Mouse (Mus musculus): ENCODE data around the gene Pbld2. TPM values are rescaled to one million over a fixed set of nuclear protein-coding genes. Genes with fewer than 3 reads are reported as not detected.

Pbld2 gene
- polyA plus RNA-seq, 1 experiment from 2014 or later: 1.1 TPM

GRCm38 (mm10) chr10:63010268-63010667, 13.8 kb upstream of the Pbld2 start:
- no peaks in the 10 kb centered on the region for H3K27me3 ChIP-seq
- no peak overlapping the region for H3K9ac ChIP-seq
- H3K36me3 ChIP-seq: peaks cover 87% of the 10 kb centered on the region
- H3K27ac ChIP-seq: no peak overlapping the region
- no peaks in the 10 kb centered on the region for H3K9me3 ChIP-seq
- ATAC-seq (ENCODE audit: low FRiP score): no peak
- no peak overlapping the region for H3K4me2 ChIP-seq
- 94% methylated on average over 4 of the region's 4 CpGs for WGBS
- H3K4me1 ChIP-seq (replicated peaks): no peaks in the 10 kb centered on the region
- no peak overlapping the region for H3K4me3 ChIP-seq

GRCm38 (mm10) chr10:63011556-63011955, 12.6 kb upstream of the Pbld2 start:
- Histone ChIP-seq H3K27ac (no peak overlapping the region; the same call in 1 of the 2 replicates), H3K9me3 (no peaks in the 10 kb centered on the region), H3K9ac (no peak overlapping the region), H3K4me3 (no peak overlapping the region), H3K27me3 (no peaks in the 10 kb centered on the region), H3K4me2 (no peak overlapping the region), H3K36me3 (peaks cover 88% of the 10 kb centered on the region), H3K4me1 (replicated peaks) (no peaks in the 10 kb centered on the region)
- 87% methylated on average over 6 of the region's 6 CpGs for WGBS
- no peak for ATAC-seq (ENCODE audit: low FRiP score)

GRCm38 (mm10) chr10:63013476-63013875, 10.6 kb upstream of the Pbld2 start:
- no peak overlapping the region for H3K4me3 ChIP-seq
- 79% methylated on average over 3 of the region's 3 CpGs for WGBS

GRCm38 (mm10) chr10:63014168-63014567, 9.9 kb upstream of the Pbld2 start:
- no peaks in the 10 kb centered on the region for H3K9me3 ChIP-seq
- WGBS: 92% methylated on average over 9 of the region's 9 CpGs

More at GRCm38 (mm10) chr10:63013476-63013875, 10.6 kb upstream of the Pbld2 start:
- Histone ChIP-seq H3K4me2 (no peak overlapping the region), H3K9ac (no peak overlapping the region), H3K27ac (no peak overlapping the region), H3K36me3 (peaks cover 83% of the 10 kb centered on the region), H3K9me3 (no peaks in the 10 kb centered on the region), H3K27me3 (no peaks in the 10 kb centered on the region), H3K4me1 (replicated peaks) (peaks cover under 1% of the 10 kb centered on the region)
- ATAC-seq (ENCODE audit: low FRiP score): no peak

GRCm38 (mm10) chr10:63019304-63019703, 4.8 kb upstream of the Pbld2 start:
- Histone ChIP-seq H3K9ac (no peak overlapping the region), H3K27me3 (no peaks in the 10 kb centered on the region), H3K27ac (no peak overlapping the region), H3K4me3 (peak overlapping the region; percentile 7; the same call in 1 of the 2 replicates), H3K4me2 (peak overlapping the region; percentile 88), H3K36me3 (peaks cover 31% of the 10 kb centered on the region), H3K9me3 (no peaks in the 10 kb centered on the region), H3K4me1 (replicated peaks) (peaks cover 32% of the 10 kb centered on the region)
- no peak for ATAC-seq (ENCODE audit: low FRiP score)
- 75% methylated on average over 6 of the region's 6 CpGs for WGBS

More at GRCm38 (mm10) chr10:63014168-63014567, 9.9 kb upstream of the Pbld2 start:
- H3K4me1 ChIP-seq (replicated peaks): peaks cover 4% of the 10 kb centered on the region
- H3K27me3 ChIP-seq: no peaks in the 10 kb centered on the region
- ATAC-seq (ENCODE audit: low FRiP score): no peak
- H3K4me3 ChIP-seq: no peak overlapping the region
- no peak overlapping the region for H3K4me2 ChIP-seq
- no peak overlapping the region for H3K27ac ChIP-seq
- H3K9ac ChIP-seq: no peak overlapping the region
- H3K36me3 ChIP-seq: peaks cover 79% of the 10 kb centered on the region

- ATAC-seq (ENCODE audit: low FRiP score): no peak
- Histone ChIP-seq H3K4me3 (peak overlapping the region; percentile 94), H3K9ac (peak overlapping the region; percentile 100), H3K27ac (no peak overlapping the region), H3K4me1 (replicated peaks) (peaks cover 50% of the 10 kb centered on the region), H3K27me3 (no peaks in the 10 kb centered on the region), H3K4me2 (peak overlapping the region; percentile 88), H3K9me3 (no peaks in the 10 kb centered on the region), H3K36me3 (peaks cover 12% of the 10 kb centered on the region)
- WGBS: 51% methylated on average over 4 of the region's 4 CpGs
These were observed 2.4 kb upstream of the Pbld2 start for GRCm38 (mm10) chr10:63021702-63022101.

GRCm38 (mm10) chr10:63022541-63023120, 1.5 kb upstream of the Pbld2 start:
- ATAC-seq (ENCODE audit: low FRiP score): no peak
- H3K9ac ChIP-seq: peak overlapping the region; percentile 100

GRCm38 (mm10) chr10:63023121-63023748, 880 bp upstream of the Pbld2 start:
- peak overlapping the region; percentile 100 for H3K9ac ChIP-seq
- H3K4me3 ChIP-seq: peak overlapping the region; percentile 94
- no peaks in the 10 kb centered on the region for H3K9me3 ChIP-seq
- peak; percentile 30 for ATAC-seq (ENCODE audit: low FRiP score)
- H3K4me1 ChIP-seq (replicated peaks): peaks cover 63% of the 10 kb centered on the region
- H3K4me2 ChIP-seq: peak overlapping the region; percentile 88
- H3K36me3 ChIP-seq: no peaks in the 10 kb centered on the region
- H3K27ac ChIP-seq: peak overlapping the region; percentile 100
- under 1% methylated on average over 68 of the region's 68 CpGs for WGBS
- no peaks in the 10 kb centered on the region for H3K27me3 ChIP-seq

More at GRCm38 (mm10) chr10:63022541-63023120, 1.5 kb upstream of the Pbld2 start:
- Histone ChIP-seq H3K4me3 (peak overlapping the region; percentile 94), H3K27ac (peak overlapping the region; percentile 100), H3K27me3 (no peaks in the 10 kb centered on the region), H3K4me2 (peak overlapping the region; percentile 88), H3K36me3 (peaks cover 4% of the 10 kb centered on the region), H3K4me1 (replicated peaks) (peaks cover 58% of the 10 kb centered on the region), H3K9me3 (no peaks in the 10 kb centered on the region)
- WGBS: under 1% methylated on average over 27 of the region's 27 CpGs

- Histone ChIP-seq H3K27ac (peak overlapping the region; percentile 100), H3K4me3 (peak overlapping the region; percentile 94), H3K9me3 (no peaks in the 10 kb centered on the region), H3K4me1 (replicated peaks) (peaks cover 63% of the 10 kb centered on the region), H3K36me3 (no peaks in the 10 kb centered on the region), H3K27me3 (no peaks in the 10 kb centered on the region), H3K9ac (peak overlapping the region; percentile 100), H3K4me2 (peak overlapping the region; percentile 71)
- ATAC-seq (ENCODE audit: low FRiP score): peak; percentile 40
- under 1% methylated on average over 8 of the region's 8 CpGs for WGBS
These were observed 430 bp downstream of the Pbld2 start for GRCm38 (mm10) chr10:63024580-63024910.

- no peaks in the 10 kb centered on the region for H3K9me3 ChIP-seq
- H3K4me1 ChIP-seq (replicated peaks): peaks cover 59% of the 10 kb centered on the region
- peak overlapping the region; percentile 71 for H3K4me2 ChIP-seq
- 32% methylated on average over 2 of the region's 2 CpGs for WGBS
- peak overlapping the region; percentile 100 for H3K9ac ChIP-seq
- no peaks in the 10 kb centered on the region for H3K27me3 ChIP-seq
- no peaks in the 10 kb centered on the region for H3K36me3 ChIP-seq
- peak overlapping the region; percentile 94 for H3K4me3 ChIP-seq
- H3K27ac ChIP-seq: peak overlapping the region; percentile 100
- ATAC-seq (ENCODE audit: low FRiP score): no peak
These were observed 901 bp downstream of the Pbld2 start for GRCm38 (mm10) chr10:63025016-63025415.

GRCm38 (mm10) chr10:63025491-63026011, 1.4 kb downstream of the Pbld2 start:
- H3K4me1 ChIP-seq (replicated peaks): peaks cover 54% of the 10 kb centered on the region
- no peak for ATAC-seq (ENCODE audit: low FRiP score)
- H3K27me3 ChIP-seq: no peaks in the 10 kb centered on the region
- peak overlapping the region; percentile 100 for H3K9ac ChIP-seq
- peak overlapping the region; percentile 94 for H3K4me3 ChIP-seq
- H3K27ac ChIP-seq: peak overlapping the region; percentile 100
- WGBS: 14% methylated on average over 6 of the region's 6 CpGs
- H3K4me2 ChIP-seq: peak overlapping the region; percentile 71
- no peaks in the 10 kb centered on the region for H3K36me3 ChIP-seq
- H3K9me3 ChIP-seq: no peaks in the 10 kb centered on the region

GRCm38 (mm10) chr10:63026156-63026794, 2.2 kb downstream of the Pbld2 start:
- Histone ChIP-seq H3K4me2 (peak overlapping the region; percentile 71), H3K4me1 (replicated peaks) (peaks cover 47% of the 10 kb centered on the region), H3K36me3 (no peaks in the 10 kb centered on the region), H3K27me3 (no peaks in the 10 kb centered on the region), H3K27ac (peak overlapping the region; percentile 100), H3K9ac (peak overlapping the region; percentile 63), H3K4me3 (peak overlapping the region; percentile 20), H3K9me3 (no peaks in the 10 kb centered on the region)
- WGBS: 7% methylated on average over 8 of the region's 8 CpGs
- no peak for ATAC-seq (ENCODE audit: low FRiP score)

Data from hindbrain, embryonic 13.5 days (tissue).